Mouse (Mus musculus): ENCODE measurements around the gene Ednra.
"Not testable (repeated sequence)": the region's sequence is repeated elsewhere in the genome, so short reads cannot be mapped to it uniquely, and the experiment has no call there.

The Ednra gene

GRCm38 (mm10) chr8:77714455-77714854 lies 9.8 kb downstream of the Ednra start:
- DNase-seq: no peak

- peak; percentile 16 for DNase-seq
These were observed 10.6 kb downstream of the Ednra start for GRCm38 (mm10) chr8:77713688-77714087.

- no peak for DNase-seq
These were observed 19.5 kb downstream of the Ednra start for GRCm38 (mm10) chr8:77704768-77705167.

GRCm38 (mm10) chr8:77698028-77698427 lies 26.2 kb downstream of the Ednra start:
- DNase-seq: no peak

GRCm38 (mm10) chr8:77696182-77696581 lies 28.1 kb downstream of the Ednra start:
- DNase-seq: no peak

- DNase-seq: no peak
These were observed 28.7 kb downstream of the Ednra start for GRCm38 (mm10) chr8:77695486-77696058.

- no peak for DNase-seq
These were observed 29.2 kb downstream of the Ednra start for GRCm38 (mm10) chr8:77695070-77695469.

GRCm38 (mm10) chr8:77694588-77694987 lies 29.7 kb downstream of the Ednra start:
- no peak for DNase-seq

GRCm38 (mm10) chr8:77689421-77690059 lies 34.7 kb downstream of the Ednra start:
- DNase-seq: not testable (repeated sequence)

GRCm38 (mm10) chr8:77688978-77689377 lies 35.3 kb downstream of the Ednra start:
- no peak for DNase-seq

- no peak for DNase-seq
These were observed 39.9 kb downstream of the Ednra start for GRCm38 (mm10) chr8:77684372-77684771.

GRCm38 (mm10) chr8:77683356-77684106 lies 40.7 kb downstream of the Ednra start:
- no peak for DNase-seq

GRCm38 (mm10) chr8:77682008-77682934 lies 42.0 kb downstream of the Ednra start:
- DNase-seq: no peak

- DNase-seq: no peak
These were observed 52.2 kb downstream of the Ednra start for GRCm38 (mm10) chr8:77672036-77672435.

- DNase-seq: no peak
These were observed 53.5 kb downstream of the Ednra start for GRCm38 (mm10) chr8:77670612-77671363.

GRCm38 (mm10) chr8:77667916-77668315 lies 56.3 kb downstream of the Ednra start:
- DNase-seq: no peak

GRCm38 (mm10) chr8:77664901-77665300 lies 59.4 kb downstream of the Ednra start:
- DNase-seq: no peak

GRCm38 (mm10) chr8:77659534-77660080 lies 64.7 kb downstream of the Ednra start:
- no peak for DNase-seq

GRCm38 (mm10) chr8:77658356-77658755 lies 65.9 kb downstream of the Ednra start:
- DNase-seq: no peak

GRCm38 (mm10) chr8:77650646-77651190 lies 73.5 kb downstream of the Ednra start:
- no peak for DNase-seq

- no peak for DNase-seq
These were observed 84.0 kb downstream of the Ednra start for GRCm38 (mm10) chr8:77640093-77640839.
